Mouse (Mus musculus): ENCODE measurements around the gene Lrrk1.
A peak's percentile ranks its signal among the peaks of the same experiment; 100 is the strongest.

Gene Lrrk1

DNA sequence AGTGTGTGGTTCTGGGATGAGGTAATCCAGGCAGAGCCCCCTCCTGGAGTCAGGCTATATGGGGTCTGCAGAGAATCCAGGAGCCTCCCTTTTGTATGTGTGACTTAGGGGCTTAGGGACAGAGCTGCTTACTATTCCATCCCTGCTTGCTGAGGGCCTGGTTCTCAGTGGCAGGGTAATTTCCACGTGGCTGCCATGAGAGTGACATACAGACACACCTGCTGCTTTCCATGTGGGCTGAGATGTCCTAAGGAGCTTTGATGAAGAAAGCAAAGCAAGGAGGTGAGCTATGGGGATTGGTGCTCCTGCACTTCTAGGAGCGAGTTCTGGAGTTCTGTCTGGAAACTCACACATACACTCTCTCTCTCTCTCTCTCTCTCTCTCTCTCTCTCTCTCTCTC is 139.1 kb downstream of the Lrrk1 start:
- DNase-seq: no peak

DNA sequence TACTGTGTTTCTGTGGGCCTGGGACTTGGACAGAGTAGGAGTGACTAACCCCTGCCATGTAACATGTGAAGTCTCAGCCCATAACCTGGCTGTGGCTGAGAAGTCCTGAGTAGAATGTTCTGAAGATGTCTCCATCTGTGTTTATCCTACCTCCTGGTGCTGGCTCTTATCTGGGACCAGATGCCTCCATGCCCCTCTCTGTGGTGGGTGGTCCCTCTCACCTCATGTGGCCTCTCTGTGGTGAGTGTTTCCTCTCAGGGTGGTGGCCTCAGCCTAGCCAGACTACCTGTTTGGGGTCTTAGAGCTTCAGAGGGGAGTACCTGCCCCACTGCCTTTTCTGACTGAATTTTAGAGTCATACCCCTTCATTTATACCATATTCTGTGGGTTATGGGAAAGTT is 139.9 kb downstream of the Lrrk1 start:
- no peak for DNase-seq

DNA sequence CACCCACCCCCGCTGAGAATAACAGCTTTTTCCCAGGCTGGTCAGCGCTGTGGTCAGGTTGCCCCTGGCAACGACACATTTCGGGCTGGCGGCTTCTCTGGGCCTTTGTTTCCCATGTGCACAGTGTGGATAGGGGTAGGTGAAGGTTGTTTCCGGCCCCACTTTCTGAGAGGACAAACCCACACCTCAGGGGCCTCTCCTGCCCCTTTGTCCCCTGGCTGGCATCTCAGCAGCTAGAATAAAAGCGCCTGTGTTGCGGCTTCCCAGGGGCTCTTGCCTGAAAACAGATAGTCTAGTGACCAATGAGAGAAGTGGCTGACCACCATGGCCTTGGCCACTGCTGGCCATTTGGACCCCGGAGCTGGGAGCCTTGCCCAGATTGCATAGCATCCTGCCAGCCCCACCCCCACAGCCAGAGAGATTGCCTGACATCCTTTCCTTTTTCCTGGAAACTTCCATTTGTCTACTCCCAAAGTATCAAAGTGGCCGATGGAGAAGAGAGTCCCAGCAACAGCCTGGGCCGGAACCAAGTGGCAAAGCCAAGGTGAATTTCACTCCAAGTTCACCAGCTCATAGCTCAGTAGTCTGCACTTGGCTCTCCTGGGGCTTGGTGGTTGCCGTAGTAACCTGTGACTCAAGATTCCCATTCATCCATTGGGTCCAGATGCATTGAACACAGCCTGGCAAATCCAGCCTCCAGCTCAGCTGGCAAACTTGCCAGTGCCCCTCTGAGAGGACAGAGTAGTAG is 140.7 kb downstream of the Lrrk1 start:
- peak; percentile 59 for DNase-seq

DNA sequence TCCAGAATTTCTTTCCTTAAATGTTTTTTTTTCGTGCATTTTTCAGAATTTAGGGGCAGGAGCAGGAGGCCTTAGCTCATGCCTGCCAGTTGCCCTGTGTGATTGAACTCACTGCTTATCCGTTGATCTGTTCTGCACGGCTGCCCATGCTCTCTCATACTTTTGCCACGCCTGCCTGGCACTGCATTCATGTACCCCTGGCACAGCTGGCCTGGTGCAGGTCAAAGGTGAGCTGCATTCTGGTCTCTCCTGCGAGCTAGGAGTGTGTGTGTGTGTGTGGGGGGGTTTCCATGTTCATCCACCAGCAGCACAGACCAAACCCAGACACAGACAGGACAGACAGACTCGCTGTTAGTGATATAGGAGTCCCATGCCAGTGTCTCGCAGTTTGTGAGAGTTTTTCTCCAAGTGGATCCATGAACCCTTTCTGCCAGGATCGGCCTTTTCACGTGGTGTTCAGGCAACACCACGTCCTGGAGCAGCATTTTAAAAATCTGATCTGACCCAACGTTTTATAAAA is 141.4 kb downstream of the Lrrk1 start:
- DNase-seq: no peak

DNA sequence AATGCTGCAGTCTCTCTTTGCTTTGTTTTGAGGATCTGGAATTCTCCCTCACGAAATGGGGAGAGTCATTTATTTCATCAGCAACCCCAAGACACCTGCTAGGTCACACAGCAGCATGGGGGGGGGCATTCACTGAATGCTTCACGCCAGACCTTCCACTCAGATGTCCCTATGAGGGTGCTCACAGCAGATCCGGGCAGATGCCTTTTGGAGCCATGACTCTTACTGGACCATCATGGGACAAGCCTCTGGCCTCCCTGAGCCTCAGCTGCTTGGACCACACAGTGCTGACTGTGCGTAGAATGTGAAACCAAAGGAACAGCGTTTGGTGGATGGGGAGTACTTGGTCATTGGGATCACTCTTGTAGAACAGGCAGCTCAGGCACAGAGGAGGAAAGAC is 142.5 kb downstream of the Lrrk1 start:
- DNase-seq: no peak

DNA sequence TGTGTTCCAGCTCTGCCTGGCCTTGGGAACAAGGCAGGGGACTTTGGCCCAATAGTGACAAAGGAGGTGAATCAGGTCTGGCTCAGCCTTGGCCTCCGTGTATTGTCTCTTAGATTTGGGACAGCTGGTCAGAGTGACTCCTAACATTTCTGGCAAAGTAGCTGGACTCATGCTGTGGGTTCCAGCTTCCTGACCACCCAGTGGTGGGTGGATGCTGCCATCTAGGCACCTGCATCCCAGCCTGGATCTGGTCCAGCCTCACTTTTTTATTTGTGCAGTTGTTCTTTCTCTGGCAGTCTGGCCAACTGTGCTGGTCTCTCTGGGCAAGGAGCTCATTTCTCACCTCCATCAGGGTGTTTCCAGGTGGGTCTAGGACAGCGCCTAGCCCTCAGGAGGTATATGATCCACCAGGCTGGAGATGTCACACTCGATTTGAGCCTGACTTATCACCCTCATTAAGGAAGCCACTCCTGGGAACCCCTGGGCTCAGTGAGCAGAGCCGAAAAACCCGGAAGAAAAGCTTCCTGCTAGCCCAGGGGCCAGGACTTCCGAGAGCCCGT is 144.3 kb downstream of the Lrrk1 start:
- no peak for DNase-seq

DNA sequence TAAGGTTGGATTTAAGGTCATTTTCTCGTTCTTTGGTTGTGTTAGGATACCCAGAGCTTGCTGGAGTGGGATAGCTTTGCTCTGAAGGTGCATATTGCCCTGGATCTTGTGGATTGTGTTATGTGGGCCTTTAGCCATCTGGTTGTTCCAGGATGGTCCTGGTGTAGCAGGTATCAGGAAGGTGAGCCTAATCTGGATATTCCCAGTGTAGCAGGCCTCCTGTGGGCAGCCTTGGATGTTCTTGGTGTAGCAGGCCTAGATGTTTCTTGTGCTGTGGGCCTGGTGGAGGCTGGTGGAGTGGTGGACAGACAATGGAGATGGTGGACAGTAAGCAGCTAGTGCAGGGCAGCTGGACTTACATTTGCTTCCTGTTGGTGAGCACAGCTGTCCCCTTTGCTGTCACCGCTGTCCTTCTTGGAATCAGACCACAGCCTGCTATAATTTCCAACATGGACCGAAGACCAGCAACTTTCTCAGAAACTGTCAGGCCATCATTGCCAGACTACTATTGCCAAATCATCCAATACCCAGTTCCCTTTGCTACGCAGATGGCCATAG is 146.2 kb downstream of the Lrrk1 start:
- no peak for DNase-seq

DNA sequence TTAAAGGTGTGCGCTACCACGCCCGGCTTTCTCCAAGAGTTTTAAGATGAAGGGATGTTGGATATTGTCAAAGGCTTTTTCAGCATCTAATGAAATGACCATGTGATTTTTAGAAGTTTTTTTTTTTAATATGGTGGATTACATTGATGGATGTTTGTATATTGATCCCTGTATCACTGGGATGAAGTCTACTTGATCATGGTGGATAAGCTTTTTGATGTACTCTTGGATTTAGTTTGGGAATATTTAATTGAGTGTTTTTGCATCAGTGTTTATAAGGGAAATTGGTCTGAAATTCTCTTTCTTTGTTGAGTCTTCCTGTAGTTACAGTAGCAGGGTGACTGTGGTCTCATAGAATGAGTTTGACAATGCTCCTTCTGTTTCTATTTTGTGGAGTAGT is 150.0 kb downstream of the Lrrk1 start:
- no peak for DNase-seq

DNA sequence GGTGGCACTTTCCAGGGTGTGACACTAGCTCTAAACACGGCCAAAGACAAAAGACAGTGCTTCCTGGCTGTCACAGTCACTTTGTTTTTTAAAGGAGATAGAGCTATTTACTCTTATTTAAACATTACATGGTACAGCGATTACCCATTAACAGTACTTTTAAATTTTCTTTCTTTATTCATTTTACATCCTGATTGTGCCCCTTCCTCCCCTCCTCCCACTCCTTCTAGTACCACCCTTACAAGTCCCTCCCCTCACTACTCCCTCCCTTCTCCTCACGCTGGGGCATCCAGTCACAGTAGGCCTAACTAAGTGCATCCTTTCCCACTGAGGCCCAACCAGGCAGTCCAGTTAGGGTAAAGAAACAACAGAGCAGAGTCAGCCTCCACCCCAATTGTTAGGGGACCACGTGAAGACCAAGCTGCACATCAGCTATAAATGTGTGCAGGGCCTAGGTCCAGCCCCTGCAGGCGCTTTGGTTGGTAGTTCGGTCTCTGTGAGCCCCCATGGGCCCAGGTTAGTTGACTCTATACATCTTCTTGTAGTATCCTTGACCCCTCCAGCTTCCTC is 154.1 kb downstream of the Lrrk1 start:
- DNase-seq: no peak

DNA sequence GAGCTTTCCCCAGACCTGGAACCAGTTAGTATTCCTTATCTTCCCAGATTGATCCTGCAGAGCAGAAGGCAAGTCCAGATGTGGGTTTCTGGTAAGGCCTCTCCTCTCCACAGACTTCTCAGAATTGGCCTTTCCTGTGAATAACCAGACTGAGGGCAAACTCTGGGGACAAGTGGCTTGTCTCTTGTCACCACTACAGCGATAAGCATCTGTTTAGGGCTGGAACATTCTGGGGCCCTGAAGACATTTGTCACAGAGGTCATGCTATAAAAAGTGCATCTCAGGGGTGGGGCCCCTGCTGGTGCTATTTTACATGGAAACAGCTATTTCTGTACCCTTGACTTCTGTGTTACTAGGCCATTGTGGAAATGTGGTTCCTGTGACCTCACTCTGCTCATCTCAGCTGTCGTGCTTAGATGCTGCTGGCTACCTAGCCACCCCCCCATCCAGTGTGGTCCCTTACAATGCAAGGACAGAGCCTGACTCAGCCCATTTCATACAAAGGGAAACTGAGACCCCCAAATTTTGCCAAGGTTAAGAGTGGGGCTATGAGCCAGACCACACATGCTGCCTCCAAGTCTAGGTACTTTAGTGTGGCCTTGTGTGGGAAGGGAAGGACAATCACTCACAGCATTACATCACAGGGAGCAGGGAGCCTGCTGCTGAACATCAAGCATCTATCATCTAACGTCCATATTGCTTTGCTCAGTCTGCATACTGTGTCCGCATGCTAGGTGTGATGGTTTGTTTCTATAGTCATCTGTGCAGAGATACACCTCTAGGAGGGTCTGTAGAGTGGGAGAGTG is 154.8 kb downstream of the Lrrk1 start:
- no peak for DNase-seq

DNA sequence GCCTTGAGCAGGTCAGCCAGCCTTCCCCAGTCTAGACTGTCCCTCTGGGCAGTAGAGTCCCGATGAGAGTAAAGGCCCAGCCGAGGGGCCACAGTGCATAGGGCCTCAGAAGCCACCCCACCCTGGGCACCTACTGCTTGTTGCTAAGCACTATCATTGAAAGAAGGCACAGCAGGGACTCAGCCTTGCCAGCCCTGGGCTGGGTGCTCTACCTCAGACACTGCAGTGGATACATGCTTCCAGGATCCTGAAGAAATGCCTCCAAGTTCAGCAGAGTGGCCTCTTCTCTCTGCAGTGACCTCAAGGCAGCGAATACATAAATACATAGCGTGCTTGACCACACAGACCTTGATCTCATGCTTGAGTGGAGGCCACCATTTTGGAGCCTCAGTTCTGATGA is 156.3 kb downstream of the Lrrk1 start:
- DNase-seq: no peak

DNA sequence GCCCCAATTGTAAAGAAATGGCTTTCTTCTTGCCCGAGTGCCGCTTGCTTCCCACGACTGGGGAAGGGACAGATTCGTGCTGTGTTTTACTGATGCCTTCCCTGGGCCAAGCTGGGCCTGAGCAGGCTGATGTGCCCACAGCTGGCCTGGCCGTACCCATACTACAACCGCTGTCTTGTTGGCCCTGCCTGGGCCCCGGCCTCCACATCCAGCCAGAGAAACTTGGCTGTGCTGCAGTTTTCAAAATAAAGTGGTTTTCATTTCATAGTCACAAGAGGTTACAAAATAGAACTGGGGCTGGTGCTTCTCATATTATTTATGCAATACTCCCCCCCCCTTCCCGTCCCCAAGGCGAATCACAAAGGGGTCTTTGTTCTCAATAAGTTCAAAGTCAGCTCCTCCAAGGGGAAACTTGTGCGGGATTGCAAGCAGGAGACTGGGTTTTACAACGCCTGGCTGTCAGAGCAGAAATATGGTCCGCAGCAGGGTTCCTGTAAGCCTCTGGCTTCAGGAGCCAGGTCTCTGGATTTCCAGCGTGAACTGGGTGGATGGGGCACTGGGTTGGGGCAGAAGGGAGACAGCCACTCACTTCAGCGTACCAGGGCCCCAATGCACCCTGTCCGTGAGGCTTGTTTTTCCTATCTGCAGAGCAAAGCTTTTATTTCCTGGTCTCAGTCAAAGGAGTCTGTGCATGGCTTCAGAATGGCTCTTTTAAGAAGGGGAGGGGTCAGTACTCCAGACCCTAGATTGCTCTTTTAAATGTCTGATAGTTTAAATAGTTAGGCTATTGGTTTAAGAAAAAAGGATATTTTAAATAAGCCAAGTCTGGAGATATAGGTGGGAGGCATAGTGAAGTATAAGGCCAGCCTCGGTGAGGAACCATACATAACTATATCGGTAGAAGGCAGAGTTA is 157.3 kb downstream of the Lrrk1 start:
- DNase-seq: peak; percentile 20

DNA sequence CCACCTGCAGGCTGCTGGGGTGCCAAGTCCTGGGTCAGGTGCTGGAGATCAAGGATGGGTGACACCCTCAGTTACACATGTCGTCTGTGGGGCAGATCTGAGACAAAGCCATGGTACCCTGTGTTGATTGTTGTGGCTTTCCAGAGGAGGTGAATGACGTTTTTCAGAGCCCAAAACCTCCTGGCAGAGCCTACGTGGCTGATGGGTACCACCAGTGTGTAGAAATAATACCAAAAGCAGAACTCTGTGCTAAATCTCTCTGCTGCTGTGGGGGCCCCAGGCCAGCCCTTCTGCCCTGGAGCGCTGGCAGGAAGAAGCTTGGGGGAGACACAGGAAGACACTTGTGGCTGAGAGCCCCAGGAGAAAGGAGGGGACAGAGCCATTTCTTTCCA is 157.9 kb downstream of the Lrrk1 start:
- no peak for DNase-seq

DNA sequence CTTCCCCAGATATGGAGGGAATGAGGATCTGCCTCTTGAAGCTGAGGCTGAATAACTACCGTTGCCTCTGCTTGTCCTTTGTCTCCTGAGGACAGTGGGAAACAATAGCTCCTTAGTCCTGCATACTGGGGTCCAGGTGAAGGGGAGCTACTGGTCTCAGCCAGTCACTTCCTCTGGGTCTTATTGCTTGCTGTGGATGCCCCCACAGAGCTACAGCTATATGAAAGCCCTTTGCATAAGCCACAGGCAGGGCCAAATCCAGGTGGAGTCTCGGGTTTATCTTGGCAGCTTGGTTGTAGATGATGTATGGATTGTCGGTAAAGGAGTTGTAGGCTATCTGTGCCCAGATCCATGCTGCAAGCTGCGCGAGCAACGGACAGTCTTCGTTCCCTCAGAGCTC is 158.7 kb downstream of the Lrrk1 start:
- DNase-seq: no peak

DNA sequence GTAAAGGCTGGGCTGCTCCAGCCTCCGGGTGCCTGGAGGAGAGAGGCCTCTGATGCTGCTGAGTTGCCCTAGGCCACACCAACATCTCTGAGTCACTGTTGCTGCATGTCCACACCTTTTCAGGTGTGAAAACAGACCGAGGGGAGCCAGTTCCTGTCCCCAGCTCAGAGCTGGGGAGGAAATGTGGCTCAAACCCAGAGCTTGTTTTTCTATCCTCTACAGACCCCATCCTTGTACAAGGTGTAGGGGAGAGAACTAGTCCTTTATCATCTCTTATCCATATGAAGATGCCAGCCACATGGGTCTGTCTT is 159.6 kb downstream of the Lrrk1 start:
- no peak for DNase-seq

DNA sequence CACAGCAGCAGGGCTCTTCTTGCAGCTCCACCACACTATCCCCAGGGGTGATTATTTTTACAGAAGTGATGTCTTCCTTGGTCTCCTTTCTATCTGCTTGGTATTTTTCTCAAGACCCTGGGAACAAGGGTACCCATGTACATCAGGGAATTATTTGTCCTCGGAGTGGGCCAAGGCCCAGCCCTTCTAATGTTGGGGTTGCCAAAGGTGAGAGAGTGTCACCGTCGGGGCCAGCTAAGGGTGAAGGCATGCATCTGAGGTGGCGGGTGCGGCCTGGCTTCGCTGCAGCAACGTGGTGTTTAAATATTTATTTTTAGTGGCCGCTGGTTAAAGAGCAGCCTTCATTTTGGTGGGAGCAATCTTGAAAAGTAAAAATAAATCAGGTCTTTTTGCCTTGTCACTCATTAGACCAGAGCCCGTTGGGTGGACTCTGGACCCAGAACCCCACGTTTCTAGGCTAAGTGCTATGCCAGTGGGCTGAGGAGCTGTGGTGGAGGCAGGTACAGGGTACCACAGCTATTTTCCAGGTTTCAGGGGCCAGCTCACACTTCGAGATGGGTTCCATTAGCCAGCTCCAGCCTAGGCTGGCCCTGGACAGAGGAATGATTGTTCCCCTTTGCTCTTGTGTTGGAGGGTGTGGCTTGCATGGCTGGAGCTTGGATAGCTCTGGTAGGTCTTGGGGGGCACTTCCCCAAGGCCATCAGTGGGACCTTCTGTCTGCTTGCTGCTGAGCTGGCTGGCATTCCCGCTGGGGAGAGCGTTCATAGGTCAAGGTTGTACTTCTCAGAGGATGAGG is 160.1 kb downstream of the Lrrk1 start:
- DNase-seq: no peak

DNA sequence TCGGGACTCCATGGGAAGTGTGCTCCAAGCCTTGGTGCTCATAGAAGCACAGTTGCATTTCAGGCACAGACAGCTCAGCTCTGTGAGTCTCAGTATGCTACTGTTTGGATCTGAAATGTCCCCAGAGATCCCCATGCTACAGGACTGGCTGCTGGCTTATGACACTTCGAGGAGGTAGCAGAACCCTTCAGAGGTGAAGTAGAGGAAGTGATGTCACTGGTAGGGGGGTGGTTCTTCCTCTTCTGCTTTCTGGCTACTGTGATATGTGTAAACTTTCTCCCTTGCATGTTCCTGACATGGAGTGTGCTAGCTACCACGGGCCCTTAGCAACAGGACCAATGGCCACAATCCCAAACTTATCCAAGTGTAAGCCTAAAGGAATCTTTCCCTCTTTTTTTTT is 162.3 kb downstream of the Lrrk1 start:
- DNase-seq: no peak

DNA sequence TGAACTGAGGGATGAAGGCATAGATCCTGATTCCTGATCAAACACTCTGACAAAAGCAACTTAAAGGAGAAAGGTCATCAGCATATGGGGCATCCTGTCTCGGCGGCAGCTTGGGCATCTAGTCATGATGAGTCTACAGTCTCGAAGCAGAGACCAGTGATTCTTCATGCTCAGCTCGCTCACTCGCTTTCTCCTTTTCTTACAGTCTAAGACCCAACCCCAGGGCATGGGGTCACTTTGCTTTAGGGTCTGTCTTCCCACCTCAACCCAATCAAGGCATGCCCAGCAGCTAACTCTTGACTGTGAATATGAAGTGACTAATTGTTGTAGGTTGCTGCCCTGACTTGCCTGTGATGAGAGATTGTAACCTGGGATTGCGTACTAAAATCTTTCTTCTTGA is 163.6 kb downstream of the Lrrk1 start:
- no peak for DNase-seq

DNA sequence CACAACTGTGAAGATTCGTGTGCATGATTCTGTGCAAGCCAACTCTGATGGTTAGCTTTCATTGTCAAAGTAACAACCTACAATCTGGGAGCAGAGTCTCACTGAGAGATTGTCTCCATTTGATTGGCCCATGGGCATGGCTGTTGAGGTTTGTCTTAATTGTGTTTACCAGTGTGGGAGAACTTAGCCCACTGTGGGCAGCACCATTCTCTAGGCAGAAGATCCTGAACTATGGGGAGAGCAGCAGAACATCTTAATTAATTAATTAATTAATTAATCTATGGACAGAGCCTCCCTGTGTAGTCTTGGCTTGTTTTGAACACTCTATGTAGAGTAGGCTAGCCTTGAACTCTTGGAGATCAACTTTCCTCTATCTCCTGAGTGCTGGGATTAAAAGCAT is 164.4 kb downstream of the Lrrk1 start:
- DNase-seq: no peak

DNA sequence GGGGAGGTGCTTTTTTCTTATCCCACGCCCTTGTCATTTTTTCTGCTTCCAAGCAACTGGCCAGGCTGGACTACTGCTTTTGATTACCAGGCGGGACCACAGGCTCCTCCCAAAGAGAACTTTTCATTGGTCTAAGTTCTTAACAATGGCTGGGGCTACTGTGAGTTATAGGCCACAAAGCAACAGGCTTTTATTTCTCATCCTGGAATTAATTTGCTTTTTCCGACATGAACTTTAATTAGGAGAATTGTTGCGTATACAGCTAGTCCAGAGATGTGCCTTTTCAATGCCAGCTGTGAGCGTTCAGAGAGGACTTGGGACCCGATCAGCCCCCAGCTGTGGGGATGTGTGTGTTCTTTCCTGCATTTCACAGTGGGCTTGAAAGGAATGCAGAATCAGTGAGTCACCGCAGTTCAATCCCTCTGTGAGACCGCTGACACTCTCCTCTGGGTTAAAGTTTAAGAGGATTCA is 165.5 kb downstream of the Lrrk1 start:
- no peak for DNase-seq

DNA sequence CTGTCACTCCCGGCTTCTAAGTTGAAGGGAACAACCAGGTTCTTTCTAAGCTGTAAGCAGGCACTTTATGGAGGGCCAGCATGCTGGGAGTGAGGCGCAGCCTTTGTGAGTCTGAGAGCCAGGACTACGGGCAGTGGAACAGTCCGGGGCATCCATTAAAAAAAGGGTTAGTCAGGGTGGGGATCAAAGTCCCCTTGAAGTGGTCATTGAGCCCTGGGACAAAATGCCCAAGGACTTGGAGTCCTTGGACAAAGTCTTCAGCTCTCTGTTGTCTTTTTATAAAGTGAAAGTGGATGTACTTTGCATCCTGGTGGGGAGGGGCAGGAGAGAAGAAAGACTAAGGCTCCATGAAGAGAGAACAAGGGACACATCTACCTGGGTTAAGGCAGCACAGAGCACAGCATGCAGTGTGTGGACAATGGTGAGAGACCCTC is 168.3 kb downstream of the Lrrk1 start:
- no peak for DNase-seq
